Mouse (Mus musculus): ENCODE results near the gene Tln1. TPM values are rescaled to one million over a fixed set of nuclear protein-coding genes. Genes with fewer than 3 reads are reported as not detected.
A peak's percentile ranks its signal among the peaks of the same experiment; 100 is the strongest.
"Not testable (repeated sequence)": the region's sequence is repeated elsewhere in the genome, so short reads cannot be mapped to it uniquely, and the experiment has no call there.

The Tln1 gene
- polyA plus RNA-seq, 1 experiment from 2014 or later, result 61.9 TPM

- H3K4me2 ChIP-seq (replicated peaks), result peak overlapping the region; percentile 76
- peaks cover 47% of the 10 kb centered on the region for H3K4me1 ChIP-seq (replicated peaks)
- H3K9me3 ChIP-seq, result no peaks in the 10 kb centered on the region
- H3K36me3 ChIP-seq, result peaks cover 31% of the 10 kb centered on the region
- 16% methylated on average over 13 of the region's 13 CpGs for WGBS
- peak; percentile 15; the same call in 1 of the 2 replicates for ATAC-seq
- peak overlapping the region; percentile 41 for H3K9ac ChIP-seq
- peak overlapping the region; percentile 24 for H3K4me3 ChIP-seq (replicated peaks)
- no peaks in the 10 kb centered on the region for H3K27me3 ChIP-seq (replicated peaks)
- peak overlapping the region; percentile 90 for H3K27ac ChIP-seq
These were observed 3.7 kb downstream of the Tln1 start for GRCm38 (mm10) chr4:43558631-43559356.

GRCm38 (mm10) chr4:43558028-43558630 is 4.4 kb downstream of the Tln1 start:
- 21% methylated on average over 5 of the region's 5 CpGs for WGBS
- peak overlapping the region; percentile 24 for H3K4me3 ChIP-seq (replicated peaks)
- H3K27me3 ChIP-seq (replicated peaks), result no peaks in the 10 kb centered on the region
- no peaks in the 10 kb centered on the region for H3K9me3 ChIP-seq
- peak overlapping the region; percentile 76 for H3K4me2 ChIP-seq (replicated peaks)
- peaks cover 38% of the 10 kb centered on the region for H3K36me3 ChIP-seq
- peaks cover 41% of the 10 kb centered on the region for H3K4me1 ChIP-seq (replicated peaks)
- no peak for ATAC-seq
- peak overlapping the region; percentile 90 for H3K27ac ChIP-seq
- peak overlapping the region; percentile 41; the same call in 1 of the 2 replicates for H3K9ac ChIP-seq

GRCm38 (mm10) chr4:43555926-43556325 is 6.6 kb downstream of the Tln1 start:
- H3K4me2 ChIP-seq (replicated peaks), result no peak overlapping the region
- no peak overlapping the region for H3K27ac ChIP-seq
- H3K9me3 ChIP-seq, result peaks cover 2% of the 10 kb centered on the region; the same call in 1 of the 2 replicates
- ATAC-seq, result no peak
- H3K9ac ChIP-seq, result no peak overlapping the region
- no peak overlapping the region for H3K4me3 ChIP-seq (replicated peaks)
- no peaks in the 10 kb centered on the region for H3K27me3 ChIP-seq (replicated peaks)
- peaks cover 56% of the 10 kb centered on the region for H3K36me3 ChIP-seq
- 89% methylated on average over 7 of the region's 7 CpGs for WGBS
- H3K4me1 ChIP-seq (replicated peaks), result peaks cover 38% of the 10 kb centered on the region

GRCm38 (mm10) chr4:43553891-43554290 is 8.6 kb downstream of the Tln1 start:
- H3K9ac ChIP-seq, result no peak overlapping the region
- H3K9me3 ChIP-seq, result peaks cover 2% of the 10 kb centered on the region; the same call in 1 of the 2 replicates
- no peaks in the 10 kb centered on the region for H3K27me3 ChIP-seq (replicated peaks)
- H3K4me3 ChIP-seq (replicated peaks), result no peak overlapping the region
- ATAC-seq, result no peak
- peaks cover 19% of the 10 kb centered on the region for H3K4me1 ChIP-seq (replicated peaks)
- H3K27ac ChIP-seq, result no peak overlapping the region
- peaks cover 76% of the 10 kb centered on the region for H3K36me3 ChIP-seq
- no peak overlapping the region for H3K4me2 ChIP-seq (replicated peaks)

- H3K27me3 ChIP-seq (replicated peaks), result no peaks in the 10 kb centered on the region
- no peak overlapping the region for H3K9ac ChIP-seq
- no peak overlapping the region for H3K27ac ChIP-seq
- H3K4me2 ChIP-seq (replicated peaks), result no peak overlapping the region
- 91% methylated on average over 5 of the region's 5 CpGs for WGBS
- H3K9me3 ChIP-seq, result peaks cover 2% of the 10 kb centered on the region; the same call in 1 of the 2 replicates
- no peak overlapping the region for H3K4me3 ChIP-seq (replicated peaks)
- no peak for ATAC-seq
- H3K36me3 ChIP-seq, result peaks cover 88% of the 10 kb centered on the region
- H3K4me1 ChIP-seq (replicated peaks), result peaks cover 5% of the 10 kb centered on the region
These were observed 10.1 kb downstream of the Tln1 start for GRCm38 (mm10) chr4:43552437-43552836.

- peaks cover 94% of the 10 kb centered on the region for H3K36me3 ChIP-seq
- H3K4me3 ChIP-seq (replicated peaks); H3K9me3 ChIP-seq; ATAC-seq; H3K27ac ChIP-seq; H3K27me3 ChIP-seq (replicated peaks); H3K9ac ChIP-seq; H3K4me1 ChIP-seq (replicated peaks); H3K4me2 ChIP-seq (replicated peaks): not testable (repeated sequence)
- 88% methylated on average over 6 of the region's 6 CpGs for WGBS
These were observed 10.6 kb downstream of the Tln1 start for GRCm38 (mm10) chr4:43551854-43552253.

GRCm38 (mm10) chr4:43549055-43549454 is 13.4 kb downstream of the Tln1 start:
- no peak overlapping the region for H3K27ac ChIP-seq
- H3K9me3 ChIP-seq, result peaks cover 2% of the 10 kb centered on the region; the same call in 1 of the 2 replicates
- no peak overlapping the region for H3K9ac ChIP-seq
- 85% methylated on average over 12 of the region's 12 CpGs for WGBS
- peaks cover 92% of the 10 kb centered on the region for H3K36me3 ChIP-seq
- H3K4me3 ChIP-seq (replicated peaks), result no peak overlapping the region
- H3K4me2 ChIP-seq (replicated peaks), result no peak overlapping the region
- no peaks in the 10 kb centered on the region for H3K27me3 ChIP-seq (replicated peaks)
- ATAC-seq, result no peak
- H3K4me1 ChIP-seq (replicated peaks), result no peaks in the 10 kb centered on the region

- Histone ChIP-seq H3K27me3 (replicated peaks) (no peaks in the 10 kb centered on the region), H3K9ac (no peak overlapping the region), H3K27ac (no peak overlapping the region), H3K36me3 (peaks cover 92% of the 10 kb centered on the region), H3K4me1 (replicated peaks) (no peaks in the 10 kb centered on the region), H3K9me3 (no peaks in the 10 kb centered on the region), H3K4me3 (replicated peaks) (no peak overlapping the region), H3K4me2 (replicated peaks) (no peak overlapping the region)
- WGBS, result 92% methylated on average over 8 of the region's 8 CpGs
- no peak for ATAC-seq
These were observed 15.3 kb downstream of the Tln1 start for GRCm38 (mm10) chr4:43547160-43547559.

- no peak overlapping the region for H3K27ac ChIP-seq
- no peak overlapping the region for H3K9ac ChIP-seq
- 92% methylated on average over 12 of the region's 12 CpGs for WGBS
- ATAC-seq, result no peak
- H3K4me3 ChIP-seq (replicated peaks), result no peak overlapping the region
- no peaks in the 10 kb centered on the region for H3K4me1 ChIP-seq (replicated peaks)
- no peak overlapping the region for H3K4me2 ChIP-seq (replicated peaks)
- no peaks in the 10 kb centered on the region for H3K27me3 ChIP-seq (replicated peaks)
- H3K36me3 ChIP-seq, result peaks cover 90% of the 10 kb centered on the region
- no peaks in the 10 kb centered on the region for H3K9me3 ChIP-seq
These were observed 16.0 kb downstream of the Tln1 start for GRCm38 (mm10) chr4:43546375-43547047.

GRCm38 (mm10) chr4:43542044-43542443 is 20.4 kb downstream of the Tln1 start:
- Histone ChIP-seq H3K36me3 (peaks cover 83% of the 10 kb centered on the region), H3K9ac (no peak overlapping the region), H3K4me2 (replicated peaks) (no peak overlapping the region), H3K4me3 (replicated peaks) (no peak overlapping the region), H3K4me1 (replicated peaks) (no peaks in the 10 kb centered on the region), H3K27ac (no peak overlapping the region), H3K27me3 (replicated peaks) (no peaks in the 10 kb centered on the region), H3K9me3 (no peaks in the 10 kb centered on the region)
- WGBS, result 77% methylated on average over 3 of the region's 3 CpGs
- no peak for ATAC-seq

GRCm38 (mm10) chr4:43536031-43536430 is 26.5 kb downstream of the Tln1 start:
- H3K4me2 ChIP-seq (replicated peaks), result no peak overlapping the region
- no peaks in the 10 kb centered on the region for H3K9me3 ChIP-seq
- H3K4me1 ChIP-seq (replicated peaks), result no peaks in the 10 kb centered on the region
- no peak overlapping the region for H3K27ac ChIP-seq
- H3K9ac ChIP-seq, result no peak overlapping the region
- no peaks in the 10 kb centered on the region for H3K27me3 ChIP-seq (replicated peaks)
- 90% methylated on average over 9 of the region's 9 CpGs for WGBS
- H3K4me3 ChIP-seq (replicated peaks), result no peak overlapping the region
- H3K36me3 ChIP-seq, result peaks cover 83% of the 10 kb centered on the region
- ATAC-seq, result no peak

- H3K36me3 ChIP-seq, result peaks cover 82% of the 10 kb centered on the region
- no peak overlapping the region for H3K4me2 ChIP-seq (replicated peaks)
- H3K4me1 ChIP-seq (replicated peaks), result no peaks in the 10 kb centered on the region
- H3K27ac ChIP-seq, result no peak overlapping the region
- WGBS, result 94% methylated on average over 8 of the region's 8 CpGs
- H3K27me3 ChIP-seq (replicated peaks), result no peaks in the 10 kb centered on the region
- H3K4me3 ChIP-seq (replicated peaks), result no peak overlapping the region
- H3K9ac ChIP-seq, result no peak overlapping the region
- no peaks in the 10 kb centered on the region for H3K9me3 ChIP-seq
- no peak for ATAC-seq
These were observed 26.9 kb downstream of the Tln1 start for GRCm38 (mm10) chr4:43535628-43536027.

Data from intestine, embryonic 15.5 days (tissue).